Mouse (Mus musculus) heart, embryonic 16.5 days (tissue): ENCODE results near the gene Mov10. TPM values are rescaled to one million over a fixed set of nuclear protein-coding genes. Genes with fewer than 3 reads are reported as not detected.

Source experiments
- ATAC-seq: fragments of 200-750 bp; cut with Nextera tagmentation; replicated peaks from 2 replicates; pipeline ENCODE4 v1.8.0; 2017; ENCODE audit warnings: moderate number of reproducible peaks; ENCODE audit not compliant: insufficient read depth, low FRiP score; ENCODE audit errors: extremely low read depth
- H3K27ac ChIP-seq: fragments of 300-500 bp; sonication (generic); 2 replicates; pipeline ENCODE4 v1.5.1; 2014; ENCODE audit warnings: mild to moderate bottlenecking, low read length, control low read depth, moderate library complexity
- H3K27me3 ChIP-seq: fragments of 300-500 bp; sonication (generic); 2 replicates; pipeline ENCODE4 v1.6.1; 2014; ENCODE audit warnings: low read length, mixed read lengths; ENCODE audit not compliant: control insufficient read depth, insufficient read depth
- H3K36me3 ChIP-seq: fragments of 300-500 bp; sonication (generic); 2 replicates; pipeline ENCODE4 v1.6.1; 2014; ENCODE audit not compliant: control insufficient read depth, insufficient read depth
- H3K4me1 ChIP-seq: fragments of 300-500 bp; sonication (generic); 2 replicates; pipeline ENCODE4 v1.6.1; 2014; ENCODE audit warnings: low read length, mixed read lengths; ENCODE audit not compliant: control insufficient read depth, insufficient read depth
- H3K4me2 ChIP-seq: fragments of 300-500 bp; sonication (generic); 2 replicates; pipeline ENCODE4 v1.6.1; 2014; ENCODE audit warnings: low read depth, mild to moderate bottlenecking, control low read depth, low read length
- H3K4me3 ChIP-seq: fragments of 300-500 bp; sonication (generic); 2 replicates; pipeline ENCODE4 v1.5.1; 2014; ENCODE audit warnings: mild to moderate bottlenecking, control low read depth, low read length
- H3K9ac ChIP-seq: fragments of 300-500 bp; sonication (generic); 2 replicates; pipeline ENCODE4 v1.6.1; 2014; ENCODE audit warnings: low read length, control low read depth
- H3K9me3 ChIP-seq: fragments of 300-500 bp; sonication (generic); replicated peaks from 2 replicates; pipeline ENCODE4 v1.6.1; 2016; ENCODE audit warnings: low read length; ENCODE audit not compliant: control insufficient read depth
- WGBS: fragments of 180-500 bp; shearing (Covaris S2); extraction: QIAGEN DNeasy Blood & Tissue Kit; methylation state at CpG from one replicate; pipeline ENCODE4 v1.1.7; 2014; 5-methylcytosine and 5-hydroxymethylcytosine counted together
- polyA plus RNA-seq: library from polyadenylated mRNA; unstranded; fragments of >200 nt; fragmentation: Nextera tagmentation; extraction: Ambion mirVana; gene quantifications from 2 replicates; pipeline ENCODE4 v1.2.1, GENCODE M21; 2015

Gene Mov10
- polyA plus RNA-seq, 1 experiment from 2014 or later: 25.4 TPM

DNA sequence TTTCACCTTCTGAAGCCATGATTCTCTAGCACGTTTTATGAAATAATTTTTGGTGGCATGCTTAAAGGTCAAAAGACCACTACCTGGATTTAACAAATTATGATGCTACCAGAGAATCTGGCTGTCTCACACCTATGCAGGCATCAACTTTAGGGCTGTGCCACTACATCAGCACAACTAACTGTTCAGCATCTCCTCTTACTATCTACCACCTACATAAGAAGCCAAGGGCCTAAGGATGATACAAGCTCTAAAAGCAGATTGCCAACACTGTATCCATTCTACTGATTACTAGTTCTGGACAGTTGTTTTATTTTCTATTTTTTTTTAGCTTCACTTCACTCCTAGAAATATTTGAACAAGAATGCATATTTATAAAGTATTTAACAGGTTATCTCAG is 36.1 kb upstream of the Mov10 start:
- no peak overlapping the region for H3K9ac ChIP-seq
- no peak overlapping the region for H3K4me2 ChIP-seq
- no peak overlapping the region for H3K4me3 ChIP-seq
- no peaks in the 10 kb centered on the region for H3K27me3 ChIP-seq
- no peak overlapping the region for H3K27ac ChIP-seq
- peaks cover 15% of the 10 kb centered on the region for H3K4me1 ChIP-seq
- H3K9me3 ChIP-seq: no peaks in the 10 kb centered on the region
- no peak for ATAC-seq
- 84% methylated on average over 1 of the region's 1 CpGs for WGBS
- peaks cover 12% of the 10 kb centered on the region for H3K36me3 ChIP-seq

- no peaks in the 10 kb centered on the region for H3K27me3 ChIP-seq
- no peak overlapping the region for H3K4me3 ChIP-seq
- no peak overlapping the region for H3K27ac ChIP-seq
- H3K4me2 ChIP-seq: no peak overlapping the region
- peaks cover 4% of the 10 kb centered on the region; the same call in 1 of the 2 replicates for H3K4me1 ChIP-seq
- no peaks in the 10 kb centered on the region for H3K9me3 ChIP-seq
- WGBS: 78% methylated on average over 4 of the region's 4 CpGs
- ATAC-seq: no peak
- H3K9ac ChIP-seq: no peak overlapping the region
- peaks cover 23% of the 10 kb centered on the region for H3K36me3 ChIP-seq
Observed at GRCm38 (mm10) chr3:104846601-104847000, 28.2 kb upstream of the Mov10 start.

- no peak overlapping the region for H3K4me3 ChIP-seq
- H3K27ac ChIP-seq: no peak overlapping the region
- H3K27me3 ChIP-seq: no peaks in the 10 kb centered on the region
- ATAC-seq: no peak
- no peaks in the 10 kb centered on the region for H3K9me3 ChIP-seq
- WGBS: 93% methylated on average over 5 of the region's 5 CpGs
- no peak overlapping the region for H3K9ac ChIP-seq
- no peak overlapping the region for H3K4me2 ChIP-seq
- H3K4me1 ChIP-seq: peaks cover 2% of the 10 kb centered on the region; the same call in 1 of the 2 replicates
- H3K36me3 ChIP-seq: peaks cover 29% of the 10 kb centered on the region
Observed at GRCm38 (mm10) chr3:104841049-104841448, 22.7 kb upstream of the Mov10 start.

GRCm38 (mm10) chr3:104835797-104836196 is 17.4 kb upstream of the Mov10 start:
- Histone ChIP-seq H3K36me3 (peaks cover 38% of the 10 kb centered on the region), H3K9ac (no peak overlapping the region), H3K27ac (no peak overlapping the region), H3K9me3 (no peaks in the 10 kb centered on the region), H3K4me2 (no peak overlapping the region), H3K27me3 (no peaks in the 10 kb centered on the region), H3K4me3 (no peak overlapping the region), H3K4me1 (peaks cover 2% of the 10 kb centered on the region; the same call in 1 of the 2 replicates)
- no peak for ATAC-seq
- 94% methylated on average over 3 of the region's 3 CpGs for WGBS

- Histone ChIP-seq H3K9ac (no peak overlapping the region), H3K9me3 (no peaks in the 10 kb centered on the region), H3K4me1 (peaks cover 25% of the 10 kb centered on the region), H3K4me3 (no peak overlapping the region), H3K36me3 (peaks cover 14% of the 10 kb centered on the region), H3K27ac (no peak overlapping the region), H3K4me2 (no peak overlapping the region), H3K27me3 (no peaks in the 10 kb centered on the region)
- 87% methylated on average over 3 of the region's 3 CpGs for WGBS
- ATAC-seq: no peak
Observed at GRCm38 (mm10) chr3:104822413-104822812, 4.0 kb upstream of the Mov10 start.

DNA sequence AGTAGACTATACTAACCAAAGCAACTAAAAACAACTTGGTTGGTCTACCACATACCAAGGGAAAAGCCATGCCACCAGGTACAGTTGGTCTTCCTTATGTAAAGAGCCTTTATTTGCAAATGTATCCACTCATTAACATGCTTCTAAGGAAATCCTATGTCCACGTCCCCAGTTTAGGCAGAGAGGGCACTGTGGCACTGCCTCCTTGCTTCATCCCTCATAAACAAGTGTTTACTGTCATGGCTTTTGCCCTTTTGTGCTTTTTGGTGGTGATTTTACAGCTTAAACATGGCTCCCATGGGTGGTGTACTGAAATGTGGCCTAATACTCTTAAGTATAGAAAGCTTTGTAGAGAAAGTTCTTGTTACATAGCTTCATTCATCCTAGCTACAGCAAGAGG is 2.1 kb upstream of the Mov10 start:
- 57% methylated on average over 1 of the region's 1 CpGs for WGBS
- peak overlapping the region; percentile 49 for H3K27ac ChIP-seq
- no peak overlapping the region for H3K9ac ChIP-seq
- no peak for ATAC-seq
- H3K4me2 ChIP-seq: no peak overlapping the region
- no peak overlapping the region for H3K4me3 ChIP-seq
- no peaks in the 10 kb centered on the region for H3K9me3 ChIP-seq
- H3K36me3 ChIP-seq: peaks cover 2% of the 10 kb centered on the region; the same call in 1 of the 2 replicates
- no peaks in the 10 kb centered on the region for H3K27me3 ChIP-seq
- H3K4me1 ChIP-seq: peaks cover 41% of the 10 kb centered on the region

- ATAC-seq: no peak
- H3K4me2 ChIP-seq: peak overlapping the region; percentile 85
- peaks cover 2% of the 10 kb centered on the region; the same call in 1 of the 2 replicates for H3K36me3 ChIP-seq
- H3K27me3 ChIP-seq: no peaks in the 10 kb centered on the region
- peaks cover 42% of the 10 kb centered on the region for H3K4me1 ChIP-seq
- H3K4me3 ChIP-seq: peak overlapping the region; percentile 95
- H3K9me3 ChIP-seq: no peaks in the 10 kb centered on the region
- H3K9ac ChIP-seq: peak overlapping the region; percentile 98
- H3K27ac ChIP-seq: peak overlapping the region; percentile 98
- under 1% methylated on average over 3 of the region's 3 CpGs for WGBS
Observed at GRCm38 (mm10) chr3:104818749-104819134, 379 bp upstream of the Mov10 start.

DNA sequence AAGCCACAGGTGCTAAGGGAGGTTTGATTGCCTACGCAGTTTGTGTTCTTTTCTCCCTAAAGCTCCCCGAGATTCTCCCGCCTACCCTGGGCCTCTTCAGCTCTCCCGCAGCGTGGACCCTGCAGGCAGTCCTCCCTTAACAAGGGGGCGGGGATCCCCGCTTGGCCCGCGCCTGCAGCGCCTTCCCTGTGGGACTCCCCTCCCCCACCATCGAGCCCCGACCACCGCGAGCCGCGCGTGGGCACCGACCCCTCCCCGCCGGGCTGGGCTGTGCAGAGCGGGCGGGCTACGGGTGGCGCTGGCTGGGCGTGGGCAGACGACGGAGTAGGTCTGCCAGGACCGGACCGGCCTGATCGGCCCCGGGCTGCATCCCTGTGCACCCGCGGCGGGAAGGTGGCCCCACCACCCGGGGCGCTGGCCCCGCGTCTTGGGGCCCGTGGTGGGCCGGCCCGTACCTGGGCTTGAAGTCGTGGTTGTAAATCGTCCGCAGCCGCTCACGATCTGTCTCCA is 827 bp downstream of the Mov10 start:
- Histone ChIP-seq H3K9me3 (no peaks in the 10 kb centered on the region), H3K4me1 (peaks cover 42% of the 10 kb centered on the region), H3K27me3 (no peaks in the 10 kb centered on the region), H3K4me3 (peak overlapping the region; percentile 95), H3K4me2 (peak overlapping the region; percentile 85), H3K36me3 (peaks cover 2% of the 10 kb centered on the region; the same call in 1 of the 2 replicates), H3K27ac (peak overlapping the region; percentile 98), H3K9ac (peak overlapping the region; percentile 98)
- WGBS: under 1% methylated on average over 46 of the region's 46 CpGs
- ATAC-seq: peak; percentile 62

DNA sequence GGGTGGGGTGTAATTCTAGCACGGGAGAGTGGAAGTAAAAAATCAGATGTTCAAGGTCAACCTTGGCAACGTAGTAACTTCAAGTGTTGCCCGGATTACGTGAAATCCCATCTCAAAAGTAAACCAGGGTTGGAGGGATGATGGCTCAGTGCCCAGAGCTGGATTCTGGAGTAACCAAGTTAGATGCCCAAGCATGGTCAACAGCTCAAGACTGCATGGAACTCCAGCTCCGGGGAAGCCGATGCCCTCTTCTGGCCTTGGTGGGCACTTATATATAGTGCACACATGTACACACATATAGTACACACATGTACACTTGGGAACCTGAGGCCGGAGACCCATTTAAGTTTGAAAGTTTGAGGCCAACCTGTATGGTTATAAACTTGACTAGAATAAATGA is 2.2 kb downstream of the Mov10 start:
- Histone ChIP-seq H3K27ac (no peak overlapping the region), H3K9me3 (no peaks in the 10 kb centered on the region), H3K36me3 (0 out of 2 replicates have a peak, but pooled peaks cover 2% of the 10 kb centered on the region), H3K4me3 (no peak overlapping the region), H3K4me1 (peaks cover 41% of the 10 kb centered on the region), H3K9ac (no peak overlapping the region), H3K27me3 (no peaks in the 10 kb centered on the region), H3K4me2 (no peak overlapping the region)
- whole genome bisulfite sequencing: 91% methylated on average over 7 of the region's 7 CpGs
- ATAC-seq: no peak
